8 mouse cellular contexts compared by ENCODE assay signal in the genomic region with DNA sequence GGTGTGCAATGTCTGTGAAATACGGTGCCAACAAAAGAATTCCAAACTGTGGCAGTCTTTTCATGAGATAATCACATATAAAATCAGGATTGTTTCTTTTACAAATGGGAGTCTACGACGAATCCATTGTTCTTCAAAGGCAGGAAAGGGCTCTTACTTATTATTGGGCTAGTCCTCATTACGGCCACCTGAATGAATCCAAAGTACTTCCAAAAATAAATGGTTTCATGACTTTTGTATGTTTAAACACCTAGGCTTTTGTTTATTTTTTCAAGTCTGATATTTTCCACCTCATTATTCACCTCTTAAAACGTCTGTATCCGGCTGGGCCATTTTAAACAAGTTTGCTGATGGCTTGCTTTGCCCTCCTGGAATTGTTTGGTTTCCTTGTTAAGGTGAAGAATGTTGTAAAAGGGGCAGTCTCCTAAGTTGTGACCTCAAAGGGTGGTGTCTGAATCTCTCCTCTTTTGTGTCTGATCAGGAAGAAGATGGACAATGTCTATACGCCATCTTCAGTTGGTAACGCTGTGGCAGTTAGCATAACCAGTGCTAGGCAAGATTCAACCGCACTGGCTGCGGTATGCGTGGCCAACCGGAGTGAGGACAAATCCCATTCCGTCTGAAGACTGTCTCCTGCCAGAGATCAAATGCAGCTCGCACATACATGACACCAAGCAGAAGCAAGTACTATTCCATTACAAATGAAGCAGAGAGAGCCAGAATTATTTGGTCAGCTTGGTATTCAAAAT.
DNase-seq lines count a peak whose midpoint lies in the region; ATAC-seq lines count a peak whose summit lies in the region.

No protein-coding gene starts in this region.

- no peaks in the 10 kb centered on the region for H3K9me3 ChIP-seq in heart, embryonic 14.5 days (ENCODE audit: control insufficient read depth, low read length)
- H3K9me3 ChIP-seq in embryonic facial prominence, embryonic 11.5 days (replicated peaks; ENCODE audit: control insufficient read depth, low read length) = no peaks in the 10 kb centered on the region
- no peaks in the 10 kb centered on the region for H3K9me3 ChIP-seq in hindbrain, embryonic 13.5 days
- no peaks in the 10 kb centered on the region for H3K9me3 ChIP-seq in midbrain, embryonic 16.5 days (replicated peaks; ENCODE audit: control insufficient read depth, low read length, poor library complexity, severe bottlenecking)

- WGBS in heart, embryonic 14.5 days = 70% methylated on average over 14 of the region's 14 CpGs
- 39% methylated on average over 14 of the region's 14 CpGs for WGBS in embryonic facial prominence, embryonic 11.5 days
- WGBS in hindbrain, embryonic 13.5 days = 24% methylated on average over 14 of the region's 14 CpGs
- 5% methylated on average over 14 of the region's 14 CpGs for WGBS in midbrain, embryonic 16.5 days

- peak overlapping the region in 1 of 2 experiments; percentile 43; a peak in 2 of 4 replicates for H3K27ac ChIP-seq in heart, embryonic 14.5 days (replicated peaks in 1 of 2; ENCODE audit: control insufficient read depth in 1 of 2, insufficient read depth in 1 of 2, low read depth in 2 of 2, low read length in 2 of 2)
- H3K27ac ChIP-seq in embryonic facial prominence, embryonic 11.5 days (replicated peaks; ENCODE audit: low read depth, low read length) = peak overlapping the region; percentile 95
- peak overlapping the region; percentile 96 for H3K27ac ChIP-seq in hindbrain, embryonic 13.5 days
- peak overlapping the region; percentile 98 for H3K27ac ChIP-seq in midbrain, embryonic 16.5 days (ENCODE audit: low read length)

- peak overlapping the region; percentile 58 for H3K4me2 ChIP-seq in heart, embryonic 14.5 days (ENCODE audit: low read length)
- H3K4me2 ChIP-seq in embryonic facial prominence, embryonic 11.5 days (ENCODE audit: low read depth, low read length) = no peak overlapping the region; the same call in 1 of the 2 replicates
- peak overlapping the region; percentile 47 for H3K4me2 ChIP-seq in hindbrain, embryonic 13.5 days
- peak overlapping the region; percentile 47 for H3K4me2 ChIP-seq in midbrain, embryonic 16.5 days (ENCODE audit: low read length)

- H3K4me3 ChIP-seq in heart, embryonic 14.5 days (ENCODE audit: control insufficient read depth in 1 of 2, insufficient read depth in 1 of 2, low read depth in 1 of 2, low read length in 2 of 2) = peak overlapping the region in 1 of 2 experiments; percentile 13; a peak in 1 of 4 replicates
- H3K4me3 ChIP-seq in embryonic facial prominence, embryonic 11.5 days (ENCODE audit: low read depth, low read length) = no peak overlapping the region
- H3K4me3 ChIP-seq in hindbrain, embryonic 13.5 days = peak overlapping the region; percentile 9; the same call in 1 of the 2 replicates
- H3K4me3 ChIP-seq in midbrain, embryonic 16.5 days (ENCODE audit: low read depth, low read length) = peak overlapping the region; percentile 3; the same call in 1 of the 2 replicates

- H3K36me3 ChIP-seq in heart, embryonic 14.5 days (ENCODE audit: control insufficient read depth, insufficient read depth, low read length) = no peaks in the 10 kb centered on the region
- no peaks in the 10 kb centered on the region for H3K36me3 ChIP-seq in embryonic facial prominence, embryonic 11.5 days (replicated peaks; ENCODE audit: control insufficient read depth, insufficient read depth, low read depth, low read length)
- H3K36me3 ChIP-seq in hindbrain, embryonic 13.5 days = no peaks in the 10 kb centered on the region
- no peaks in the 10 kb centered on the region for H3K36me3 ChIP-seq in midbrain, embryonic 16.5 days (ENCODE audit: control insufficient read depth, insufficient read depth, low read length)

- H3K27me3 ChIP-seq in heart, embryonic 14.5 days (ENCODE audit: control insufficient read depth, insufficient read depth, low read length) = no peaks in the 10 kb centered on the region
- H3K27me3 ChIP-seq in embryonic facial prominence, embryonic 11.5 days (ENCODE audit: control insufficient read depth, insufficient read depth, low read length) = no peaks in the 10 kb centered on the region
- H3K27me3 ChIP-seq in hindbrain, embryonic 13.5 days = no peaks in the 10 kb centered on the region
- no peaks in the 10 kb centered on the region for H3K27me3 ChIP-seq in midbrain, embryonic 16.5 days (ENCODE audit: control insufficient read depth, insufficient read depth, low read depth, low read length)

- peaks cover 5 to 22% of the 10 kb centered on the region in 2 experiments for H3K4me1 ChIP-seq in heart, embryonic 14.5 days (ENCODE audit: control insufficient read depth in 2 of 2, insufficient read depth in 2 of 2, low read length in 2 of 2)
- peaks cover 10% of the 10 kb centered on the region for H3K4me1 ChIP-seq in embryonic facial prominence, embryonic 11.5 days (ENCODE audit: control insufficient read depth, insufficient read depth, low read length)
- peaks cover 51% of the 10 kb centered on the region for H3K4me1 ChIP-seq in hindbrain, embryonic 13.5 days (replicated peaks)
- peaks cover 43% of the 10 kb centered on the region for H3K4me1 ChIP-seq in midbrain, embryonic 16.5 days (ENCODE audit: control insufficient read depth, insufficient read depth, low read length)

- DNase-seq in heart, postnatal 14 days = no peak
- DNase-seq in embryonic facial prominence, embryonic 11.5 days (ENCODE audit: low spot score) = peak; percentile 27
- no peak for DNase-seq in urinary bladder, adult 2 months (ENCODE audit: low spot score)
- DNase-seq in ovary, adult 18-20 months (ENCODE audit: low spot score) = no peak
- no peak for DNase-seq in gastrocnemius, postnatal 14 days

- intact Hi-C loops in heart, postnatal 14 days (cut with DNase I) = no loop called here
- intact Hi-C loops in gastrocnemius, postnatal 14 days (cut with DNase I; ENCODE audit: low total_unique reads) = no loop called here

- no peak overlapping the region; the same call in 1 of the 2 replicates for H3K9ac ChIP-seq in heart, embryonic 14.5 days (ENCODE audit: low read length)
- peak overlapping the region; percentile 39; the same call in 1 of the 2 replicates for H3K9ac ChIP-seq in embryonic facial prominence, embryonic 11.5 days (replicated peaks; ENCODE audit: low read length)
- peak overlapping the region; percentile 68 for H3K9ac ChIP-seq in hindbrain, embryonic 13.5 days
- peak overlapping the region; percentile 55 for H3K9ac ChIP-seq in midbrain, embryonic 16.5 days (ENCODE audit: low read depth, low read length)

- ATAC-seq in heart, embryonic 14.5 days (ENCODE audit: insufficient number of reproducible peaks, insufficient read depth, low FRiP score, low read depth) = no peak
- ATAC-seq in embryonic facial prominence, embryonic 11.5 days (replicated peaks; ENCODE audit: insufficient number of reproducible peaks, low FRiP score, low TSS enrichment, low read depth) = no peak
- no peak for ATAC-seq in hindbrain, embryonic 13.5 days (ENCODE audit: low FRiP score)
- peak; percentile 49 for ATAC-seq in midbrain, embryonic 16.5 days
